Mouse (Mus musculus): Measurements from ENCODE around the gene Nhs. TPM values are rescaled to one million over a fixed set of nuclear protein-coding genes. Genes with fewer than 3 reads are reported as not detected.

The Nhs gene
- total and polyA plus RNA-seq, 2 experiments from 2014 or later, result 4.3 to 19.1 TPM

- Histone ChIP-seq H3K27me3 (ENCODE audit: insufficient read depth, low read length) (peaks cover 9% of the 10 kb centered on the region; the same call in 1 of the 2 replicates), H3K9ac (replicated peaks; ENCODE audit: low read length, poor library complexity, severe bottlenecking) (no peak overlapping the region), H3K4me1 (ENCODE audit: insufficient read depth, low read length) (no peaks in the 10 kb centered on the region), H3K36me3 (ENCODE audit: insufficient read depth, low read length) (no peaks in the 10 kb centered on the region), H3K27ac (ENCODE audit: low read depth, low read length) (no peak overlapping the region), H3K4me3 (ENCODE audit: low read depth, low read length) (no peak overlapping the region), H3K9me3 (ENCODE audit: low read length) (no peaks in the 10 kb centered on the region), H3K4me2 (ENCODE audit: low read depth, low read length, poor library complexity, severe bottlenecking) (no peak overlapping the region)
- DNase-seq (ENCODE audit: low spot score) (no peak), ATAC-seq (ENCODE audit: low FRiP score) (no peak)
- TF ChIP-seq CTCF (IDR thresholded peaks at IDR 0.05), result no peak
- WGBS, result 45% methylated on average over 3 of the region's 3 CpGs
These were observed 149.7 kb downstream of the Nhs start for GRCm38 (mm10) chrX:162009876-162010275.

- 46% methylated on average over 1 of the region's 1 CpGs for WGBS
These were observed 155.7 kb downstream of the Nhs start for GRCm38 (mm10) chrX:162003818-162004217.

GRCm38 (mm10) chrX:161998876-161999275, 160.7 kb downstream of the Nhs start:
- Histone ChIP-seq H3K9ac (replicated peaks; ENCODE audit: low read length, poor library complexity, severe bottlenecking) (no peak overlapping the region), H3K36me3 (ENCODE audit: insufficient read depth, low read length) (no peaks in the 10 kb centered on the region), H3K27ac (ENCODE audit: low read depth, low read length) (no peak overlapping the region), H3K4me1 (ENCODE audit: insufficient read depth, low read length) (no peaks in the 10 kb centered on the region), H3K27me3 (ENCODE audit: insufficient read depth, low read length) (no peaks in the 10 kb centered on the region; the same call in 1 of the 2 replicates), H3K9me3 (ENCODE audit: low read length) (no peaks in the 10 kb centered on the region), H3K4me3 (ENCODE audit: low read depth, low read length) (no peak overlapping the region), H3K4me2 (ENCODE audit: low read depth, low read length, poor library complexity, severe bottlenecking) (no peak overlapping the region)
- DNase-seq (ENCODE audit: low spot score), result no peak
- 78% methylated on average over 3 of the region's 3 CpGs for WGBS
- no peak for TF ChIP-seq CTCF (IDR thresholded peaks at IDR 0.05)
- ATAC-seq (ENCODE audit: low FRiP score), result no peak

More at GRCm38 (mm10) chrX:162003818-162004217, 155.7 kb downstream of the Nhs start:
- DNase-seq (ENCODE audit: low spot score) (no peak), ATAC-seq (ENCODE audit: low FRiP score) (no peak)
- no peak overlapping the region for H3K4me3 ChIP-seq (ENCODE audit: low read depth, low read length)
- no peaks in the 10 kb centered on the region for H3K9me3 ChIP-seq (ENCODE audit: low read length)
- TF ChIP-seq CTCF (IDR thresholded peaks at IDR 0.05), result no peak
- H3K9ac ChIP-seq (replicated peaks; ENCODE audit: low read length, poor library complexity, severe bottlenecking), result no peak overlapping the region
- H3K36me3 ChIP-seq (ENCODE audit: insufficient read depth, low read length), result no peaks in the 10 kb centered on the region
- peaks cover 3% of the 10 kb centered on the region; the same call in 1 of the 2 replicates for H3K27me3 ChIP-seq (ENCODE audit: insufficient read depth, low read length)
- no peak overlapping the region for H3K27ac ChIP-seq (ENCODE audit: low read depth, low read length)
- no peak overlapping the region for H3K4me2 ChIP-seq (ENCODE audit: low read depth, low read length, poor library complexity, severe bottlenecking)
- H3K4me1 ChIP-seq (ENCODE audit: insufficient read depth, low read length), result no peaks in the 10 kb centered on the region

GRCm38 (mm10) chrX:161997170-161997795, 162.2 kb downstream of the Nhs start:
- H3K4me1 ChIP-seq (ENCODE audit: insufficient read depth, low read length), result no peaks in the 10 kb centered on the region
- no peak for TF ChIP-seq CTCF (IDR thresholded peaks at IDR 0.05)
- H3K4me3 ChIP-seq (ENCODE audit: low read depth, low read length), result no peak overlapping the region
- no peak for ATAC-seq (ENCODE audit: low FRiP score)
- H3K9ac ChIP-seq (replicated peaks; ENCODE audit: low read length, poor library complexity, severe bottlenecking), result no peak overlapping the region
- no peaks in the 10 kb centered on the region for H3K9me3 ChIP-seq (ENCODE audit: low read length)
- no peak for DNase-seq (ENCODE audit: low spot score)
- 29% methylated on average over 2 of the region's 2 CpGs for WGBS
- peak overlapping the region; percentile 4; the same call in 1 of the 2 replicates for H3K27ac ChIP-seq (ENCODE audit: low read depth, low read length)
- no peaks in the 10 kb centered on the region for H3K36me3 ChIP-seq (ENCODE audit: insufficient read depth, low read length)
- no peak overlapping the region for H3K4me2 ChIP-seq (ENCODE audit: low read depth, low read length, poor library complexity, severe bottlenecking)
- H3K27me3 ChIP-seq (ENCODE audit: insufficient read depth, low read length), result no peaks in the 10 kb centered on the region; the same call in 1 of the 2 replicates

- ATAC-seq (ENCODE audit: low FRiP score) (no peak), DNase-seq (ENCODE audit: low spot score) (no peak)
- Histone ChIP-seq H3K36me3 (ENCODE audit: insufficient read depth, low read length) (no peaks in the 10 kb centered on the region), H3K4me1 (ENCODE audit: insufficient read depth, low read length) (no peaks in the 10 kb centered on the region), H3K9me3 (ENCODE audit: low read length) (no peaks in the 10 kb centered on the region), H3K27ac (ENCODE audit: low read depth, low read length) (no peak overlapping the region), H3K4me3 (ENCODE audit: low read depth, low read length) (no peak overlapping the region), H3K27me3 (ENCODE audit: insufficient read depth, low read length) (no peaks in the 10 kb centered on the region; the same call in 1 of the 2 replicates), H3K4me2 (ENCODE audit: low read depth, low read length, poor library complexity, severe bottlenecking) (no peak overlapping the region), H3K9ac (replicated peaks; ENCODE audit: low read length, poor library complexity, severe bottlenecking) (no peak overlapping the region)
- TF ChIP-seq CTCF (IDR thresholded peaks at IDR 0.05), result no peak
- WGBS, result 89% methylated on average over 1 of the region's 1 CpGs
These were observed 169.4 kb downstream of the Nhs start for GRCm38 (mm10) chrX:161990171-161990570.

GRCm38 (mm10) chrX:161984961-161985360, 174.6 kb downstream of the Nhs start:
- no peaks in the 10 kb centered on the region for H3K9me3 ChIP-seq (ENCODE audit: low read length)
- no peaks in the 10 kb centered on the region for H3K4me1 ChIP-seq (ENCODE audit: insufficient read depth, low read length)
- DNase-seq (ENCODE audit: low spot score) (no peak), ATAC-seq (ENCODE audit: low FRiP score) (no peak)
- H3K27me3 ChIP-seq (ENCODE audit: insufficient read depth, low read length), result no peaks in the 10 kb centered on the region; the same call in 1 of the 2 replicates
- TF ChIP-seq CTCF (IDR thresholded peaks at IDR 0.05), result no peak
- H3K4me3 ChIP-seq (ENCODE audit: low read depth, low read length), result no peak overlapping the region
- no peaks in the 10 kb centered on the region for H3K36me3 ChIP-seq (ENCODE audit: insufficient read depth, low read length)
- H3K9ac ChIP-seq (replicated peaks; ENCODE audit: low read length, poor library complexity, severe bottlenecking), result no peak overlapping the region
- 70% methylated on average over 6 of the region's 6 CpGs for WGBS
- no peak overlapping the region for H3K27ac ChIP-seq (ENCODE audit: low read depth, low read length)
- H3K4me2 ChIP-seq (ENCODE audit: low read depth, low read length, poor library complexity, severe bottlenecking), result no peak overlapping the region
